Mouse (Mus musculus) erythroblast, embryonic 14.5 days (primary cell): Measurements from ENCODE around the gene Far1.

Source experiments
- GATA1 ChIP-seq: IDR thresholded peaks from 2 replicates; pipeline ENCODE4 v1.6.1; 2012; ENCODE audit warnings: low read length, inconsistent platforms, mixed read lengths
- TAL1 ChIP-seq: IDR thresholded peaks from 3 replicates; pipeline ENCODE4 v1.6.1; 2012; ENCODE audit warnings: low read length, inconsistent platforms, mixed read lengths

DNA sequence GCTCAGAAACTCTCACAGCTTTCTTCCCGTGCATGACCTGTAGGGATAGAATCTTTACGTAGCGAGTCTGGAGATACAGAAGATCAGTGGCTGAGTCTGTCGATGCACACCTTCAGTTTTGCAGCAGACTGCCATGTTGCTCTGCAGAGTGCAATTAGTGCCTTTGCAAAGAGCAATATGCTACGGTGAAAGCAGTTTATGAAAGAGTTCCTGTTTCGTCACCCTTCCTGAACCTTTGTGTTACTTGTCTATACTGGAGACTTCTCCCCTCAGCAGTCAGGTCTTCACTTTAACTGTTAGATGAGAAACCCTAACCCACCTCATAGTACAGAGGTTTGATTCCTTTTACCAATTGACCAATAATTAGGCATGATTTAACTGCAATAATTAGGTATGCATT is 13.8 kb upstream of the Far1 start:
- no peak for TF ChIP-seq TAL1
- TF ChIP-seq GATA1, result no peak
